Mouse (Mus musculus) intestine, embryonic 14.5 days (tissue): ENCODE data around the gene Prr5l. TPM values are rescaled to one million over a fixed set of nuclear protein-coding genes. Genes with fewer than 3 reads are reported as not detected.

Experiments
- ATAC-seq: fragments of 200-750 bp; cut with Nextera tagmentation; replicated peaks from 2 replicates; pipeline ENCODE4 v1.8.0; 2017; ENCODE audit warnings: low read depth, moderate number of reproducible peaks, moderate TSS enrichment, moderate library complexity; ENCODE audit not compliant: low FRiP score, low TSS enrichment
- DNase-seq: peaks from one replicate; pipeline ENCODE4 v3.0.0-alpha.2; 2018; ENCODE audit warnings: low spot score
- H3K27ac ChIP-seq: fragments of 300-500 bp; sonication (generic); 2 replicates; pipeline ENCODE4 v1.5.1; 2014; ENCODE audit warnings: low read depth, mild to moderate bottlenecking, control low read depth
- H3K27me3 ChIP-seq: fragments of 300-500 bp; sonication (generic); replicated peaks from 2 replicates; pipeline ENCODE4 v1.6.1; 2014; ENCODE audit warnings: low read length, control low read depth; ENCODE audit not compliant: control insufficient read depth, insufficient read depth
- H3K36me3 ChIP-seq: fragments of 300-500 bp; sonication (generic); 2 replicates; pipeline ENCODE4 v1.6.1; 2014; ENCODE audit warnings: low read length, control low read depth; ENCODE audit not compliant: control insufficient read depth, insufficient read depth
- H3K4me1 ChIP-seq: fragments of 300-500 bp; sonication (generic); replicated peaks from 2 replicates; pipeline ENCODE4 v1.6.1; 2014; ENCODE audit warnings: low read length, control low read depth, mixed read lengths; ENCODE audit not compliant: control insufficient read depth, insufficient read depth
- H3K4me2 ChIP-seq: fragments of 300-500 bp; sonication (generic); 2 replicates; pipeline ENCODE4 v1.6.1; 2014; ENCODE audit warnings: low read length
- H3K4me3 ChIP-seq: fragments of 300-500 bp; sonication (generic); 2 replicates; pipeline ENCODE4 v1.5.1; 2014; ENCODE audit warnings: low read depth, low read length, control low read depth, mixed read lengths
- H3K9ac ChIP-seq: fragments of 300-500 bp; sonication (generic); 2 replicates; pipeline ENCODE4 v1.6.1; 2014; ENCODE audit warnings: mild to moderate bottlenecking, low read length
- H3K9me3 ChIP-seq: fragments of 300-500 bp; sonication (generic); 2 replicates; pipeline ENCODE4 v1.6.1; 2016; ENCODE audit warnings: low read length, control low read depth; ENCODE audit not compliant: control insufficient read depth
- WGBS: fragments of 180-500 bp; shearing (Covaris S2); extraction: QIAGEN DNeasy Blood & Tissue Kit; methylation state at CpG from one replicate; pipeline ENCODE4 v1.1.7; 2014; 5-methylcytosine and 5-hydroxymethylcytosine counted together
- polyA plus RNA-seq: library from polyadenylated mRNA; unstranded; fragments of >200 nt; fragmentation: Nextera tagmentation; extraction: Ambion mirVana; gene quantifications from 2 replicates; pipeline ENCODE4 v1.2.1, GENCODE M21; 2014

The Prr5l gene
- polyA plus RNA-seq, 1 experiment from 2014 or later: 11.3 TPM

- Histone ChIP-seq H3K4me1 (peaks cover 5% of the 10 kb centered on the region; the same call in 1 of the 2 replicates), H3K9ac (no peak overlapping the region), H3K27ac (no peak overlapping the region), H3K4me3 (no peak overlapping the region), H3K27me3 (no peaks in the 10 kb centered on the region), H3K36me3 (no peaks in the 10 kb centered on the region), H3K9me3 (no peaks in the 10 kb centered on the region), H3K4me2 (no peak overlapping the region)
- DNase-seq (no peak), ATAC-seq (no peak)
- WGBS: 77% methylated on average over 6 of the region's 6 CpGs
Measured at GRCm38 (mm10) chr2:101809640-101810305, 73.1 kb downstream of the Prr5l start.

- Histone ChIP-seq H3K27ac (no peak overlapping the region), H3K9me3 (no peaks in the 10 kb centered on the region), H3K9ac (no peak overlapping the region), H3K36me3 (no peaks in the 10 kb centered on the region), H3K4me3 (no peak overlapping the region), H3K27me3 (no peaks in the 10 kb centered on the region), H3K4me2 (no peak overlapping the region), H3K4me1 (0 out of 2 replicates have a peak, but pooled peaks cover 2% of the 10 kb centered on the region)
- DNase-seq (no peak), ATAC-seq (no peak)
- 60% methylated on average over 5 of the region's 5 CpGs for WGBS
Measured at GRCm38 (mm10) chr2:101807756-101808155, 75.1 kb downstream of the Prr5l start.

- no peaks in the 10 kb centered on the region for H3K27me3 ChIP-seq
- no peak for DNase-seq
- WGBS: 76% methylated on average over 6 of the region's 6 CpGs
- ATAC-seq: no peak
- H3K4me3 ChIP-seq: no peak overlapping the region
- no peaks in the 10 kb centered on the region for H3K36me3 ChIP-seq
- H3K27ac ChIP-seq: no peak overlapping the region
- no peak overlapping the region for H3K4me2 ChIP-seq
- H3K4me1 ChIP-seq: peaks cover 5% of the 10 kb centered on the region; the same call in 1 of the 2 replicates
- no peak overlapping the region for H3K9ac ChIP-seq
- H3K9me3 ChIP-seq: no peaks in the 10 kb centered on the region
Measured at GRCm38 (mm10) chr2:101802240-101802639, 80.6 kb downstream of the Prr5l start.

GRCm38 (mm10) chr2:101797901-101798250 is 85.0 kb downstream of the Prr5l start:
- H3K36me3 ChIP-seq: no peaks in the 10 kb centered on the region
- peaks cover 8% of the 10 kb centered on the region for H3K4me1 ChIP-seq
- peak overlapping the region; percentile 64 for H3K4me3 ChIP-seq
- ATAC-seq: no peak
- H3K27ac ChIP-seq: peak overlapping the region; percentile 76
- peak overlapping the region; percentile 96 for H3K4me2 ChIP-seq
- under 1% methylated on average over 19 of the region's 19 CpGs for WGBS
- no peaks in the 10 kb centered on the region for H3K27me3 ChIP-seq
- H3K9me3 ChIP-seq: no peaks in the 10 kb centered on the region
- peak overlapping the region; percentile 63 for H3K9ac ChIP-seq
- no peak for DNase-seq

- peak overlapping the region; percentile 63 for H3K9ac ChIP-seq
- under 1% methylated on average over 49 of the region's 49 CpGs for WGBS
- peak; percentile 66 for ATAC-seq
- H3K27me3 ChIP-seq: no peaks in the 10 kb centered on the region
- peak overlapping the region; percentile 76 for H3K27ac ChIP-seq
- H3K4me3 ChIP-seq: peak overlapping the region; percentile 64
- peaks cover 8% of the 10 kb centered on the region for H3K4me1 ChIP-seq
- H3K36me3 ChIP-seq: no peaks in the 10 kb centered on the region
- DNase-seq: peak; percentile 82
- H3K4me2 ChIP-seq: peak overlapping the region; percentile 96
- H3K9me3 ChIP-seq: no peaks in the 10 kb centered on the region
Measured at GRCm38 (mm10) chr2:101797166-101797900, 85.5 kb downstream of the Prr5l start.

GRCm38 (mm10) chr2:101796287-101797115 is 86.3 kb downstream of the Prr5l start:
- Histone ChIP-seq H3K4me1 (peaks cover 8% of the 10 kb centered on the region), H3K4me2 (peak overlapping the region; percentile 96), H3K4me3 (peak overlapping the region; percentile 64), H3K36me3 (no peaks in the 10 kb centered on the region), H3K27ac (peak overlapping the region; percentile 76), H3K9ac (peak overlapping the region; percentile 63), H3K27me3 (no peaks in the 10 kb centered on the region), H3K9me3 (no peaks in the 10 kb centered on the region)
- 2% methylated on average over 54 of the region's 55 CpGs for WGBS
- DNase-seq (peak; percentile 93), ATAC-seq (peak; percentile 75)

GRCm38 (mm10) chr2:101792130-101792529 is 90.7 kb downstream of the Prr5l start:
- Histone ChIP-seq H3K4me2 (no peak overlapping the region), H3K4me3 (no peak overlapping the region), H3K36me3 (no peaks in the 10 kb centered on the region), H3K27ac (no peak overlapping the region), H3K4me1 (peaks cover 3% of the 10 kb centered on the region; the same call in 1 of the 2 replicates), H3K9ac (no peak overlapping the region), H3K9me3 (no peaks in the 10 kb centered on the region), H3K27me3 (no peaks in the 10 kb centered on the region)
- DNase-seq (no peak), ATAC-seq (no peak)
- WGBS: 71% methylated on average over 4 of the region's 4 CpGs

GRCm38 (mm10) chr2:101783255-101783654 is 99.6 kb downstream of the Prr5l start:
- Histone ChIP-seq H3K4me2 (no peak overlapping the region), H3K4me3 (no peak overlapping the region), H3K9ac (no peak overlapping the region), H3K36me3 (no peaks in the 10 kb centered on the region), H3K27me3 (no peaks in the 10 kb centered on the region), H3K27ac (no peak overlapping the region), H3K9me3 (no peaks in the 10 kb centered on the region), H3K4me1 (no peaks in the 10 kb centered on the region)
- DNase-seq (no peak), ATAC-seq (no peak)
- 66% methylated on average over 5 of the region's 5 CpGs for WGBS
